Mouse (Mus musculus): ENCODE measurements around the gene Trak1. TPM values are rescaled to one million over a fixed set of nuclear protein-coding genes. Genes with fewer than 3 reads are reported as not detected.
A peak's percentile ranks its signal among the peaks of the same experiment; 100 is the strongest.

The Trak1 gene
- polyA plus RNA-seq, 1 experiment from 2014 or later = 32.2 TPM

- Histone ChIP-seq H3K9me3 (no peaks in the 10 kb centered on the region), H3K27me3 (replicated peaks) (peaks cover 21% of the 10 kb centered on the region), H3K4me1 (peaks cover 41% of the 10 kb centered on the region), H3K36me3 (no peaks in the 10 kb centered on the region), H3K27ac (replicated peaks) (peak overlapping the region; percentile 82), H3K4me3 (peak overlapping the region; percentile 93), H3K9ac (peak overlapping the region; percentile 97), H3K4me2 (peak overlapping the region; percentile 97)
- no peak for ATAC-seq (ENCODE audit: extremely low read depth, insufficient number of reproducible peaks, low FRiP score, low TSS enrichment)
- 4% methylated on average over 7 of the region's 7 CpGs for WGBS
These were observed 730 bp downstream of the Trak1 start for GRCm38 (mm10) chr9:121298065-121298398.

GRCm38 (mm10) chr9:121298411-121299091, 1.2 kb downstream of the Trak1 start:
- no peak for ATAC-seq (ENCODE audit: extremely low read depth, insufficient number of reproducible peaks, low FRiP score, low TSS enrichment)
- Histone ChIP-seq H3K9me3 (no peaks in the 10 kb centered on the region), H3K4me1 (peaks cover 46% of the 10 kb centered on the region), H3K4me2 (peak overlapping the region; percentile 97), H3K4me3 (peak overlapping the region; percentile 93), H3K27ac (replicated peaks) (peak overlapping the region; percentile 82), H3K9ac (peak overlapping the region; percentile 97), H3K36me3 (no peaks in the 10 kb centered on the region), H3K27me3 (replicated peaks) (peaks cover 19% of the 10 kb centered on the region)
- WGBS = 24% methylated on average over 15 of the region's 15 CpGs

- Histone ChIP-seq H3K4me3 (peak overlapping the region; percentile 93), H3K36me3 (no peaks in the 10 kb centered on the region), H3K4me2 (peak overlapping the region; percentile 97), H3K9me3 (no peaks in the 10 kb centered on the region), H3K27ac (replicated peaks) (peak overlapping the region; percentile 82; the same call in 1 of the 2 replicates), H3K4me1 (peaks cover 54% of the 10 kb centered on the region), H3K9ac (peak overlapping the region; percentile 97), H3K27me3 (replicated peaks) (peaks cover 19% of the 10 kb centered on the region)
- no peak for ATAC-seq (ENCODE audit: extremely low read depth, insufficient number of reproducible peaks, low FRiP score, low TSS enrichment)
- 71% methylated on average over 9 of the region's 9 CpGs for WGBS
These were observed 2.0 kb downstream of the Trak1 start for GRCm38 (mm10) chr9:121299223-121299755.

GRCm38 (mm10) chr9:121299976-121300570, 2.8 kb downstream of the Trak1 start:
- Histone ChIP-seq H3K4me1 (peaks cover 56% of the 10 kb centered on the region), H3K27ac (replicated peaks) (no peak overlapping the region), H3K4me2 (peak overlapping the region; percentile 97), H3K27me3 (replicated peaks) (peaks cover 17% of the 10 kb centered on the region), H3K4me3 (peak overlapping the region; percentile 93; the same call in 1 of the 2 replicates), H3K9me3 (no peaks in the 10 kb centered on the region), H3K36me3 (no peaks in the 10 kb centered on the region), H3K9ac (peak overlapping the region; percentile 97)
- 72% methylated on average over 19 of the region's 19 CpGs for WGBS
- ATAC-seq (ENCODE audit: extremely low read depth, insufficient number of reproducible peaks, low FRiP score, low TSS enrichment) = no peak

- no peak overlapping the region for H3K4me2 ChIP-seq
- H3K9ac ChIP-seq = peak overlapping the region; percentile 56
These were observed 4.0 kb downstream of the Trak1 start for GRCm38 (mm10) chr9:121301041-121301920.

GRCm38 (mm10) chr9:121302543-121302942, 5.2 kb downstream of the Trak1 start:
- no peak overlapping the region for H3K4me2 ChIP-seq
- H3K9ac ChIP-seq = no peak overlapping the region
- no peak overlapping the region for H3K4me3 ChIP-seq
- ATAC-seq (ENCODE audit: extremely low read depth, insufficient number of reproducible peaks, low FRiP score, low TSS enrichment) = no peak
- H3K27me3 ChIP-seq (replicated peaks) = no peaks in the 10 kb centered on the region
- 83% methylated on average over 7 of the region's 8 CpGs for WGBS
- peaks cover 9% of the 10 kb centered on the region for H3K36me3 ChIP-seq
- peaks cover 53% of the 10 kb centered on the region for H3K4me1 ChIP-seq
- no peaks in the 10 kb centered on the region for H3K9me3 ChIP-seq
- no peak overlapping the region for H3K27ac ChIP-seq (replicated peaks)

More at GRCm38 (mm10) chr9:121301041-121301920, 4.0 kb downstream of the Trak1 start:
- H3K4me3 ChIP-seq = no peak overlapping the region
- ATAC-seq (ENCODE audit: extremely low read depth, insufficient number of reproducible peaks, low FRiP score, low TSS enrichment) = no peak
- peaks cover 3% of the 10 kb centered on the region; the same call in 1 of the 2 replicates for H3K36me3 ChIP-seq
- H3K27ac ChIP-seq (replicated peaks) = peak overlapping the region; percentile 25; the same call in 1 of the 2 replicates
- H3K4me1 ChIP-seq = peaks cover 56% of the 10 kb centered on the region
- H3K9me3 ChIP-seq = no peaks in the 10 kb centered on the region
- H3K27me3 ChIP-seq (replicated peaks) = peaks cover 6% of the 10 kb centered on the region
- 80% methylated on average over 22 of the region's 22 CpGs for WGBS

- ATAC-seq (ENCODE audit: extremely low read depth, insufficient number of reproducible peaks, low FRiP score, low TSS enrichment) = no peak
- H3K27me3 ChIP-seq (replicated peaks) = no peaks in the 10 kb centered on the region
- H3K9me3 ChIP-seq = no peaks in the 10 kb centered on the region
- H3K4me3 ChIP-seq = no peak overlapping the region
- no peak overlapping the region for H3K4me2 ChIP-seq
- H3K27ac ChIP-seq (replicated peaks) = no peak overlapping the region
- no peak overlapping the region for H3K9ac ChIP-seq
- 54% methylated on average over 6 of the region's 6 CpGs for WGBS
- H3K4me1 ChIP-seq = peaks cover 52% of the 10 kb centered on the region
- peaks cover 9% of the 10 kb centered on the region for H3K36me3 ChIP-seq
These were observed 5.8 kb downstream of the Trak1 start for GRCm38 (mm10) chr9:121303086-121303485.

GRCm38 (mm10) chr9:121303748-121304147, 6.4 kb downstream of the Trak1 start:
- Histone ChIP-seq H3K27me3 (replicated peaks) (no peaks in the 10 kb centered on the region), H3K27ac (replicated peaks) (no peak overlapping the region), H3K4me3 (no peak overlapping the region), H3K9me3 (no peaks in the 10 kb centered on the region), H3K36me3 (peaks cover 9% of the 10 kb centered on the region), H3K9ac (no peak overlapping the region), H3K4me1 (peaks cover 46% of the 10 kb centered on the region), H3K4me2 (no peak overlapping the region)
- WGBS = 64% methylated on average over 9 of the region's 9 CpGs
- ATAC-seq (ENCODE audit: extremely low read depth, insufficient number of reproducible peaks, low FRiP score, low TSS enrichment) = no peak

- Histone ChIP-seq H3K4me3 (no peak overlapping the region), H3K9me3 (no peaks in the 10 kb centered on the region), H3K27me3 (replicated peaks) (no peaks in the 10 kb centered on the region), H3K4me1 (peaks cover 44% of the 10 kb centered on the region), H3K9ac (no peak overlapping the region), H3K27ac (replicated peaks) (no peak overlapping the region), H3K36me3 (peaks cover 9% of the 10 kb centered on the region), H3K4me2 (no peak overlapping the region)
- 83% methylated on average over 10 of the region's 10 CpGs for WGBS
- ATAC-seq (ENCODE audit: extremely low read depth, insufficient number of reproducible peaks, low FRiP score, low TSS enrichment) = no peak
These were observed 7.2 kb downstream of the Trak1 start for GRCm38 (mm10) chr9:121304520-121304919.

- ATAC-seq (ENCODE audit: extremely low read depth, insufficient number of reproducible peaks, low FRiP score, low TSS enrichment) = no peak
- no peaks in the 10 kb centered on the region for H3K27me3 ChIP-seq (replicated peaks)
- no peak overlapping the region for H3K27ac ChIP-seq (replicated peaks)
- H3K4me3 ChIP-seq = no peak overlapping the region
- no peaks in the 10 kb centered on the region for H3K9me3 ChIP-seq
- no peak overlapping the region for H3K4me2 ChIP-seq
- WGBS = 92% methylated on average over 4 of the region's 4 CpGs
- peaks cover 9% of the 10 kb centered on the region for H3K36me3 ChIP-seq
- H3K9ac ChIP-seq = no peak overlapping the region
- peaks cover 44% of the 10 kb centered on the region for H3K4me1 ChIP-seq
These were observed 8.2 kb downstream of the Trak1 start for GRCm38 (mm10) chr9:121305456-121305855.

- H3K27me3 ChIP-seq (replicated peaks) = no peaks in the 10 kb centered on the region
- H3K36me3 ChIP-seq = peaks cover 9% of the 10 kb centered on the region
- no peaks in the 10 kb centered on the region for H3K9me3 ChIP-seq
- H3K9ac ChIP-seq = no peak overlapping the region
- H3K27ac ChIP-seq (replicated peaks) = 0 out of 2 replicates have a peak overlapping the region, but pooled peaks have one; percentile 79
- no peak overlapping the region for H3K4me2 ChIP-seq
- 59% methylated on average over 4 of the region's 4 CpGs for WGBS
- H3K4me3 ChIP-seq = no peak overlapping the region
- peaks cover 57% of the 10 kb centered on the region for H3K4me1 ChIP-seq
- no peak for ATAC-seq (ENCODE audit: extremely low read depth, insufficient number of reproducible peaks, low FRiP score, low TSS enrichment)
These were observed 12.0 kb downstream of the Trak1 start for GRCm38 (mm10) chr9:121309287-121309686.
